Mouse (Mus musculus) midbrain, embryonic 12.5 days (tissue): ENCODE data around the gene Nr1h2. TPM values are rescaled to one million over a fixed set of nuclear protein-coding genes. Genes with fewer than 3 reads are reported as not detected.

ENCODE experiments used
- ATAC-seq: fragments of 200-750 bp; cut with Nextera tagmentation; 2 replicates; pipeline ENCODE4 v1.8.0; 2017; ENCODE audit warnings: low read depth, moderate TSS enrichment, moderate library complexity; ENCODE audit not compliant: low FRiP score
- H3K27ac ChIP-seq: fragments of 300-500 bp; sonication (generic); replicated peaks from 2 replicates; pipeline ENCODE4 v1.5.1; 2016; ENCODE audit warnings: mild to moderate bottlenecking
- H3K27me3 ChIP-seq: fragments of 300-500 bp; sonication (generic); 2 replicates; pipeline ENCODE4 v1.6.1; 2016; ENCODE audit warnings: mild to moderate bottlenecking
- H3K36me3 ChIP-seq: fragments of 300-500 bp; sonication (generic); 2 replicates; pipeline ENCODE4 v1.6.1; 2016
- H3K4me1 ChIP-seq: fragments of 300-500 bp; sonication (generic); 2 replicates; pipeline ENCODE4 v1.6.1; 2016
- H3K4me2 ChIP-seq: fragments of 300-500 bp; sonication (generic); replicated peaks from 2 replicates; pipeline ENCODE4 v1.6.1; 2016; ENCODE audit warnings: mild to moderate bottlenecking, moderate library complexity
- H3K4me3 ChIP-seq: fragments of 300-500 bp; sonication (generic); 2 replicates; pipeline ENCODE4 v1.5.1; 2016; ENCODE audit warnings: mild to moderate bottlenecking
- H3K9ac ChIP-seq: fragments of 300-500 bp; sonication (generic); replicated peaks from 2 replicates; pipeline ENCODE4 v1.6.1; 2016; ENCODE audit warnings: mild to moderate bottlenecking, moderate library complexity
- H3K9me3 ChIP-seq: fragments of 300-500 bp; sonication (generic); 2 replicates; pipeline ENCODE4 v1.6.1; 2016; ENCODE audit warnings: mild to moderate bottlenecking
- WGBS: fragments of 180-500 bp; shearing (Covaris S2); methylation state at CpG from one replicate; pipeline ENCODE4 v1.1.7; 2016; 5-methylcytosine and 5-hydroxymethylcytosine counted together
- polyA plus RNA-seq: library from polyadenylated mRNA; unstranded; fragments of >200 nt; fragmentation: Nextera tagmentation; extraction: Ambion mirVana; gene quantifications from 2 replicates; pipeline ENCODE4 v1.2.1, GENCODE M21; 2016

Nr1h2 gene
- polyA plus RNA-seq, 1 experiment from 2014 or later = 80.3 TPM

GRCm38 (mm10) chr7:44547041-44547440 is 6.7 kb downstream of the Nr1h2 start:
- peaks cover 14% of the 10 kb centered on the region for H3K4me1 ChIP-seq
- H3K27ac ChIP-seq = no peak overlapping the region
- no peaks in the 10 kb centered on the region for H3K27me3 ChIP-seq
- H3K9ac ChIP-seq = peak overlapping the region; percentile 67; the same call in 1 of the 2 replicates
- no peaks in the 10 kb centered on the region for H3K9me3 ChIP-seq
- ATAC-seq = no peak
- peak overlapping the region; percentile 87 for H3K4me2 ChIP-seq
- H3K4me3 ChIP-seq = no peak overlapping the region
- 98% methylated on average over 11 of the region's 13 CpGs for WGBS
- peaks cover 35% of the 10 kb centered on the region for H3K36me3 ChIP-seq

GRCm38 (mm10) chr7:44546274-44546673 is 7.5 kb downstream of the Nr1h2 start:
- no peak overlapping the region for H3K4me2 ChIP-seq
- no peak overlapping the region for H3K4me3 ChIP-seq
- no peaks in the 10 kb centered on the region for H3K9me3 ChIP-seq
- H3K27ac ChIP-seq = no peak overlapping the region
- peaks cover 35% of the 10 kb centered on the region for H3K36me3 ChIP-seq
- no peak for ATAC-seq
- H3K27me3 ChIP-seq = no peaks in the 10 kb centered on the region
- WGBS = 92% methylated on average over 3 of the region's 3 CpGs
- no peak overlapping the region for H3K9ac ChIP-seq
- H3K4me1 ChIP-seq = peaks cover 14% of the 10 kb centered on the region

- no peak for ATAC-seq
- peaks cover 47% of the 10 kb centered on the region for H3K36me3 ChIP-seq
Measured at GRCm38 (mm10) chr7:44543071-44543470, 10.7 kb downstream of the Nr1h2 start.

GRCm38 (mm10) chr7:44542555-44542954 is 11.2 kb downstream of the Nr1h2 start:
- H3K9ac ChIP-seq = no peak overlapping the region
- peaks cover 52% of the 10 kb centered on the region for H3K36me3 ChIP-seq
- H3K9me3 ChIP-seq = no peaks in the 10 kb centered on the region
- H3K4me2 ChIP-seq = no peak overlapping the region
- H3K27me3 ChIP-seq = no peaks in the 10 kb centered on the region
- ATAC-seq = no peak
- peaks cover 7% of the 10 kb centered on the region for H3K4me1 ChIP-seq
- no peak overlapping the region for H3K4me3 ChIP-seq
- no peak overlapping the region for H3K27ac ChIP-seq
- 96% methylated on average over 11 of the region's 11 CpGs for WGBS

More at GRCm38 (mm10) chr7:44543071-44543470, 10.7 kb downstream of the Nr1h2 start:
- H3K9me3 ChIP-seq = no peaks in the 10 kb centered on the region
- peaks cover 13% of the 10 kb centered on the region for H3K4me1 ChIP-seq
- H3K27me3 ChIP-seq = no peaks in the 10 kb centered on the region
- H3K4me2 ChIP-seq = no peak overlapping the region
- H3K9ac ChIP-seq = no peak overlapping the region
- no peak overlapping the region for H3K4me3 ChIP-seq
- no peak overlapping the region for H3K27ac ChIP-seq
- 81% methylated on average over 12 of the region's 12 CpGs for WGBS

GRCm38 (mm10) chr7:44538756-44539624 is 14.8 kb downstream of the Nr1h2 start:
- H3K27me3 ChIP-seq = no peaks in the 10 kb centered on the region
- 92% methylated on average over 41 of the region's 41 CpGs for WGBS

GRCm38 (mm10) chr7:44537496-44537895 is 16.3 kb downstream of the Nr1h2 start:
- no peaks in the 10 kb centered on the region for H3K27me3 ChIP-seq
- no peaks in the 10 kb centered on the region for H3K4me1 ChIP-seq
- H3K4me2 ChIP-seq = no peak overlapping the region
- no peak overlapping the region for H3K4me3 ChIP-seq
- no peak overlapping the region for H3K9ac ChIP-seq
- no peak overlapping the region for H3K27ac ChIP-seq
- ATAC-seq = no peak
- WGBS = 93% methylated on average over 13 of the region's 13 CpGs
- H3K36me3 ChIP-seq = peaks cover 96% of the 10 kb centered on the region
- H3K9me3 ChIP-seq = no peaks in the 10 kb centered on the region

More at GRCm38 (mm10) chr7:44538756-44539624, 14.8 kb downstream of the Nr1h2 start:
- Histone ChIP-seq H3K4me2 (no peak overlapping the region), H3K36me3 (peaks cover 86% of the 10 kb centered on the region), H3K27ac (no peak overlapping the region), H3K9me3 (no peaks in the 10 kb centered on the region), H3K9ac (no peak overlapping the region), H3K4me3 (no peak overlapping the region), H3K4me1 (no peaks in the 10 kb centered on the region)
- no peak for ATAC-seq

- Histone ChIP-seq H3K4me2 (no peak overlapping the region), H3K9ac (no peak overlapping the region), H3K27me3 (no peaks in the 10 kb centered on the region), H3K4me1 (no peaks in the 10 kb centered on the region), H3K9me3 (no peaks in the 10 kb centered on the region), H3K4me3 (no peak overlapping the region), H3K36me3 (peaks cover 94% of the 10 kb centered on the region), H3K27ac (no peak overlapping the region)
- ATAC-seq = no peak
- WGBS = 85% methylated on average over 7 of the region's 7 CpGs
Measured at GRCm38 (mm10) chr7:44537009-44537408, 16.7 kb downstream of the Nr1h2 start.

GRCm38 (mm10) chr7:44536590-44536968 is 17.2 kb downstream of the Nr1h2 start:
- H3K9me3 ChIP-seq = no peaks in the 10 kb centered on the region
- H3K9ac ChIP-seq = no peak overlapping the region
- peaks cover 89% of the 10 kb centered on the region for H3K36me3 ChIP-seq
- no peak for ATAC-seq
- no peak overlapping the region for H3K27ac ChIP-seq
- WGBS = 94% methylated on average over 6 of the region's 6 CpGs
- H3K4me2 ChIP-seq = no peak overlapping the region
- no peaks in the 10 kb centered on the region for H3K4me1 ChIP-seq
- H3K27me3 ChIP-seq = no peaks in the 10 kb centered on the region
- H3K4me3 ChIP-seq = no peak overlapping the region

- no peaks in the 10 kb centered on the region for H3K9me3 ChIP-seq
- H3K4me1 ChIP-seq = no peaks in the 10 kb centered on the region
- H3K27me3 ChIP-seq = no peaks in the 10 kb centered on the region
- no peak for ATAC-seq
- WGBS = 92% methylated on average over 27 of the region's 27 CpGs
- peaks cover 83% of the 10 kb centered on the region for H3K36me3 ChIP-seq
- no peak overlapping the region for H3K27ac ChIP-seq
- H3K9ac ChIP-seq = no peak overlapping the region
- H3K4me3 ChIP-seq = no peak overlapping the region
- H3K4me2 ChIP-seq = no peak overlapping the region
Measured at GRCm38 (mm10) chr7:44535657-44536589, 17.8 kb downstream of the Nr1h2 start.

GRCm38 (mm10) chr7:44534656-44535441 is 18.9 kb downstream of the Nr1h2 start:
- Histone ChIP-seq H3K9me3 (no peaks in the 10 kb centered on the region), H3K36me3 (peaks cover 72% of the 10 kb centered on the region), H3K4me2 (no peak overlapping the region), H3K4me1 (no peaks in the 10 kb centered on the region), H3K9ac (no peak overlapping the region), H3K4me3 (no peak overlapping the region), H3K27ac (no peak overlapping the region), H3K27me3 (0 out of 2 replicates have a peak, but pooled peaks cover 5% of the 10 kb centered on the region)
- 90% methylated on average over 19 of the region's 19 CpGs for WGBS
- ATAC-seq = no peak

GRCm38 (mm10) chr7:44534242-44534641 is 19.5 kb downstream of the Nr1h2 start:
- H3K4me1 ChIP-seq = no peaks in the 10 kb centered on the region
- no peaks in the 10 kb centered on the region for H3K9me3 ChIP-seq
- no peak for ATAC-seq
- H3K9ac ChIP-seq = no peak overlapping the region
- H3K4me2 ChIP-seq = no peak overlapping the region
- H3K27me3 ChIP-seq = peaks cover 10% of the 10 kb centered on the region; the same call in 1 of the 2 replicates
- H3K27ac ChIP-seq = no peak overlapping the region
- no peak overlapping the region for H3K4me3 ChIP-seq
- H3K36me3 ChIP-seq = peaks cover 66% of the 10 kb centered on the region
- WGBS = 92% methylated on average over 13 of the region's 13 CpGs
